Mouse (Mus musculus): ENCODE measurements at regions not wholly inside any gene's neighbourhood (a gene's known extent, or its start where the extent isn't known, plus 50 kb on each side); places are given as distances from the start of the nearest gene placed in this dataset.
A peak's percentile ranks its signal among the peaks of the same experiment; 100 is the strongest.

- DNase-seq: no peak
Measured at GRCm38 (mm10) chr15:52783940-52784339, 1100.8 kb upstream of the Gm7489 start.

GRCm38 (mm10) chr15:52785196-52785595, 1099.5 kb upstream of the Gm7489 start:
- DNase-seq: no peak

GRCm38 (mm10) chr15:52785976-52786375, 1098.7 kb upstream of the Gm7489 start:
- no peak for DNase-seq

GRCm38 (mm10) chr15:52805479-52806199, 1079.1 kb upstream of the Gm7489 start:
- DNase-seq: no peak

GRCm38 (mm10) chr15:52808622-52809021, 1076.1 kb upstream of the Gm7489 start:
- DNase-seq: peak; percentile 64 to 65

- peak in 1 of 2 experiments; percentile 3 for DNase-seq
Measured at GRCm38 (mm10) chr15:52820796-52821195, 1063.9 kb upstream of the Gm7489 start.

GRCm38 (mm10) chr15:52836896-52837295, 1047.8 kb upstream of the Gm7489 start:
- no peak for DNase-seq

- DNase-seq: no peak
Measured at GRCm38 (mm10) chr15:52848132-52848531, 1036.6 kb upstream of the Gm7489 start.

- DNase-seq: no peak
Measured at GRCm38 (mm10) chr15:52858682-52859081, 1026.0 kb upstream of the Gm7489 start.

GRCm38 (mm10) chr15:52863494-52863893, 1021.2 kb upstream of the Gm7489 start:
- DNase-seq: no peak

GRCm38 (mm10) chr15:52892244-52892950, 992.3 kb upstream of the Gm7489 start:
- DNase-seq: peak; percentile 66 to 72

GRCm38 (mm10) chr15:52898107-52898506, 986.6 kb upstream of the Gm7489 start:
- peak; percentile 61 to 70 for DNase-seq

GRCm38 (mm10) chr15:52899403-52899802, 985.3 kb upstream of the Gm7489 start:
- no peak for DNase-seq

GRCm38 (mm10) chr15:52899822-52900221, 984.9 kb upstream of the Gm7489 start:
- no peak for DNase-seq

GRCm38 (mm10) chr15:52905231-52905630, 979.5 kb upstream of the Gm7489 start:
- no peak for DNase-seq

GRCm38 (mm10) chr15:52907217-52907616, 977.5 kb upstream of the Gm7489 start:
- no peak for DNase-seq

- no peak for DNase-seq
Measured at GRCm38 (mm10) chr15:52922277-52922676, 962.4 kb upstream of the Gm7489 start.

- DNase-seq: no peak
Measured at GRCm38 (mm10) chr15:52928408-52928807, 956.3 kb upstream of the Gm7489 start.

- DNase-seq: peak; percentile 10 to 13
Measured at GRCm38 (mm10) chr15:52937138-52937537, 947.6 kb upstream of the Gm7489 start.

- DNase-seq: no peak
Measured at GRCm38 (mm10) chr15:52944592-52944991, 940.1 kb upstream of the Gm7489 start.

GRCm38 (mm10) chr15:52948196-52948595, 936.5 kb upstream of the Gm7489 start:
- DNase-seq: no peak

GRCm38 (mm10) chr15:52953480-52953879, 931.2 kb upstream of the Gm7489 start:
- DNase-seq: no peak

- no peak for DNase-seq
Measured at GRCm38 (mm10) chr15:52954715-52955593, 929.8 kb upstream of the Gm7489 start.

Measured in cerebellum, postnatal 10 days (tissue).